Mouse (Mus musculus) thymus, adult 2 months (tissue): ENCODE measurements around the gene Arhgef7. TPM values are rescaled to one million over a fixed set of nuclear protein-coding genes. Genes with fewer than 3 reads are reported as not detected.

ENCODE experiments used
- DNase-seq: peaks from one replicate; pipeline ENCODE4 v3.0.0; 2021
- H3K27ac ChIP-seq: fragments of 200-500 bp; 2 replicates; pipeline ENCODE4 v1.5.1; 2012; ENCODE audit warnings: low read length, control low read depth; ENCODE audit not compliant: control insufficient read depth, insufficient read depth
- H3K27me3 ChIP-seq: fragments of 200-500 bp; 2 replicates; pipeline ENCODE4 v1.6.1; 2012; ENCODE audit warnings: mild to moderate bottlenecking, low read length, moderate library complexity, mixed read lengths; ENCODE audit not compliant: control insufficient read depth, insufficient read depth
- H3K36me3 ChIP-seq: fragments of 200-500 bp; 2 replicates; pipeline ENCODE4 v1.6.1; 2012; ENCODE audit warnings: mild to moderate bottlenecking, low read length, moderate library complexity; ENCODE audit not compliant: control insufficient read depth, insufficient read depth
- H3K4me1 ChIP-seq: fragments of 200-500 bp; replicated peaks from 2 replicates; pipeline ENCODE4 v1.6.1; 2012; ENCODE audit warnings: low read length; ENCODE audit not compliant: control insufficient read depth, insufficient read depth
- H3K4me3 ChIP-seq: fragments of 200-500 bp; 2 replicates; pipeline ENCODE4 v1.5.1; 2012; ENCODE audit warnings: mild to moderate bottlenecking, low read length, control low read depth, moderate library complexity; ENCODE audit not compliant: control insufficient read depth, insufficient read depth
- CTCF ChIP-seq: fragments of 200-500 bp; IDR thresholded peaks from 2 replicates; pipeline ENCODE4 v1.5.1; 2012; ENCODE audit warnings: mild to moderate bottlenecking, control low read depth, low read length, moderate library complexity, borderline replicate concordance; ENCODE audit not compliant: control insufficient read depth, poor library complexity, insufficient read depth; ENCODE audit errors: extremely low read depth
- POLR2A ChIP-seq: fragments of 200-500 bp; IDR thresholded peaks from 2 replicates; pipeline ENCODE4 v1.6.1; 2012; ENCODE audit warnings: mild to moderate bottlenecking, low read length, control low read depth, moderate library complexity; ENCODE audit not compliant: control insufficient read depth, poor library complexity, insufficient read depth; ENCODE audit errors: extremely low read depth
- WGBS: fragments of 180-500 bp; shearing (Covaris S2); methylation state at CpG from one replicate; pipeline ENCODE4 v1.1.7; 2018; 5-methylcytosine and 5-hydroxymethylcytosine counted together
- polyA plus RNA-seq: library from polyadenylated mRNA; depleted of rRNA; stranded (reverse); fragments of >200 nt; gene quantifications from 2 replicates; pipeline ENCODE4 v1.2.3, GENCODE M21; 2012

The Arhgef7 gene
- polyA plus RNA-seq, 1 experiment = 36.1 TPM

DNA sequence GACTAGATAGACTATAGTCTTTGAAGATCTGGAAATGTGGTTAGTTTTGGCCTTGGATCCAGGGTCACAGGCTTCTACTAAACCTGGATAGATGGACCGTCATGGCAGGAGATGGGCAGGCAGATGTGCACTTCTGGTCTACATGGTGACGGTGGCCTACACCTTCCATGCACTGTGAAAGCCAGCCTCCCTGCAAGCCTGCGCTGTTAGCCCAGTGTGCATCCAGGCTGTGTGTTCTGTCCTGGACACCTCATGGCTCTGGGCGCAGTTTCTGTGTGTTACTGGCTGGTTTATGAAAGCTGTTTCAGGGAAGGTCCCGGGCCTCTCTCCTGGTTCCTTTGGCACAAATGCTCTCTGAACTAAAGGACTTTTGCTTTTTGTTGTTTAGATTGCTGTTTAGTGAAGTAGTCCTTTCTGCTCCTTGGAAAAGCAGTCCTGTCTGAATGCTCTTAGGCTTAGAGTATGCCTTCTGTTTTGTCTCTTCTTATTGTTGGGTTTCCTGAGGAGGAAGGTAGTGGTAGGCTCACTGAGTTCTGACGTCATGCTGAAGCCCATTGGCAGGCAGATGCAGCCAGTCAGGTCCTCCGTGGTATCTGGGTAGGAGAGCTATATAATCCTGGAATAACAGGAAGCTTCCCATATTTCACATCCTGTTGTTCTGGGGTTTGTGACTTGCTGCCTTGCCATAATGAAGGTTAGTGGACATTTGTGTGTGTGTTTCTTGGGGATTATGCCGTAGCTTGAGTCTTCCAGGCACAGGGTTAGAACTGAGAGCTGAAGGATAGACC is 51.3 kb downstream of the Arhgef7 start:
- TF ChIP-seq POLR2A = no peak
- no peak for TF ChIP-seq CTCF
- no peak overlapping the region for H3K27ac ChIP-seq
- H3K27me3 ChIP-seq = no peaks in the 10 kb centered on the region
- H3K4me1 ChIP-seq = peaks cover 13% of the 10 kb centered on the region
- H3K36me3 ChIP-seq = peaks cover 7% of the 10 kb centered on the region; the same call in 1 of the 2 replicates
- WGBS = 81% methylated on average over 8 of the region's 8 CpGs
- H3K4me3 ChIP-seq = no peak overlapping the region
- DNase-seq = no peak

DNA sequence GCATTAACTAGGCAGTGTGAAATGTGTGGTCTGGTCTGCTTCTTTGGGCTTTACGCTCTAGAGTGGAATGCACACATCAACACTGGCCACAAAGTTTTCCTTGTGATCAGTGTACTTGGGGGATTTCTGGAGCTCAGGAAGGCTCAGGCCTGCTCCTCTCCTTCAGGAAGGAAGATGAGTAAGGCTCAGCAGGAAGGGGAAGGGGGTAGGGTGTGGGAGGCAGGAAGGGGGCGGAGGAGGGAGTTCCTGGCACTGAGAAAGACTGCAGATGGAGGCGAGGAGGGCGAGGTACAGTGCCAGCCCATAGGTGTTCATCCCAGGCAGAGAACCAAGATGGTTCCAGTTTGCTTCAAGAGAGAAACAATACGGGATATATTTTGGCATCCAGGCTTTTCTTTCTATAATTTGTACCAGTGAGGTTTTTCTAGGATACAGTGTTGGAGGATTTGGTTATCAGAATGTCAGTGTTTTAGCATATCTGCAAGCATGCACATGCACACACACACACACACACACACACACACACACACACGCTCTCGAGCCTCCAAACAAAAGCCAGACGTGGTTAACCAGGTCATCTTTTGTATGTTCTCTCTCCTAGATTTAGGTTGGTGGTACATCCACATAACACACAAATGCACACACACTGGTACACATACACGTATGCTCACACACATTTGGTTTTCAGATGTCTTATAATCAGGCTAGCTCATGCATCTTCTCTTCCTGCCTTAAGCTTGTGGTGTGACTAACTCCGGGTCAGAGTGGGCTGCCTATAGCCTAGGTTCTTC is 52.5 kb downstream of the Arhgef7 start:
- DNase-seq = no peak
- TF ChIP-seq POLR2A = no peak
- TF ChIP-seq CTCF = no peak
- Histone ChIP-seq H3K4me3 (no peak overlapping the region), H3K27ac (no peak overlapping the region), H3K36me3 (peaks cover 7% of the 10 kb centered on the region; the same call in 1 of the 2 replicates), H3K4me1 (peaks cover 12% of the 10 kb centered on the region), H3K27me3 (no peaks in the 10 kb centered on the region)
- 69% methylated on average over 10 of the region's 10 CpGs for WGBS

DNA sequence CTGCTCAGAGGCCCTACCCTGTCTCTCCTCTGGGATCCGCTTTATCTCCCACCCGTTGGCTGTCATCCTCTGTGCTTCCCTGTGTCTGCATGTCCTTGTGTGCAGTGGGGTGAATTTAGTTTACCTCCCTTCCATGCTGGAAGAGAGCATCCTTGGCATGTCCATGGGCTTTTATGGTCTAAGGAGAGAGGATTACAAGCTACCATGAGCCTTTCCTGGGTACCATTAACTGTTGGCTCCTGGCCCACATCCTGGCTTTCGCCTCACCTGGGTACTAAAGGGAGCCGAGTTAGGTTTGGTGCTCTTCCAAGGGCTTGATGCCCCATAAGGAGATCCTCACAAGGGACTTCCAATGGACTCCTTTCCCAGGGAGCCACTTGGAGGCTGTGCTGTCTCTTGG is 53.1 kb downstream of the Arhgef7 start:
- no peak for DNase-seq
- H3K36me3 ChIP-seq = peaks cover 9% of the 10 kb centered on the region; the same call in 1 of the 2 replicates
- no peak overlapping the region for H3K4me3 ChIP-seq
- TF ChIP-seq CTCF (no peak), POLR2A (no peak)
- 94% methylated on average over 4 of the region's 4 CpGs for WGBS
- peaks cover 9% of the 10 kb centered on the region for H3K4me1 ChIP-seq
- no peaks in the 10 kb centered on the region for H3K27me3 ChIP-seq
- H3K27ac ChIP-seq = no peak overlapping the region

DNA sequence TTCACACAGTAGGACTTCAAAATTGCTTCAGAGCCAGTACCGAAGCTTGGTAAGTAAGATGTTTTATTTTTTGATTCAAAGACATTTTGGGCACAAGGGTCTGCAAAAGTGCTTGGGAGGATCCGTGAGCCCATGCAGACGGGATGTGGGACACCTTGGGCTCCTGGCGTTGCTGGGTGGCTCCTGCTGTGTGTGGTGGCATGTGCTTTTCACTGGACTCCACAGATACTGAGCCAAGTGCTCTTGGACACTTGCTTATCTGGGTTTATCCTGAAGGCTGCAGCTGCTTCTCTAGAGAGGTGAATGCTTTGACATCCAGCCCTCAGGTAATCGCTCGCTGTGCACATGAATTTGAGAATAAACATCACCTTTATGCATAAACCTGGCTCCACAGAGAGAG is 55.1 kb downstream of the Arhgef7 start:
- WGBS = 96% methylated on average over 6 of the region's 6 CpGs
- H3K36me3 ChIP-seq = peaks cover 14% of the 10 kb centered on the region

DNA sequence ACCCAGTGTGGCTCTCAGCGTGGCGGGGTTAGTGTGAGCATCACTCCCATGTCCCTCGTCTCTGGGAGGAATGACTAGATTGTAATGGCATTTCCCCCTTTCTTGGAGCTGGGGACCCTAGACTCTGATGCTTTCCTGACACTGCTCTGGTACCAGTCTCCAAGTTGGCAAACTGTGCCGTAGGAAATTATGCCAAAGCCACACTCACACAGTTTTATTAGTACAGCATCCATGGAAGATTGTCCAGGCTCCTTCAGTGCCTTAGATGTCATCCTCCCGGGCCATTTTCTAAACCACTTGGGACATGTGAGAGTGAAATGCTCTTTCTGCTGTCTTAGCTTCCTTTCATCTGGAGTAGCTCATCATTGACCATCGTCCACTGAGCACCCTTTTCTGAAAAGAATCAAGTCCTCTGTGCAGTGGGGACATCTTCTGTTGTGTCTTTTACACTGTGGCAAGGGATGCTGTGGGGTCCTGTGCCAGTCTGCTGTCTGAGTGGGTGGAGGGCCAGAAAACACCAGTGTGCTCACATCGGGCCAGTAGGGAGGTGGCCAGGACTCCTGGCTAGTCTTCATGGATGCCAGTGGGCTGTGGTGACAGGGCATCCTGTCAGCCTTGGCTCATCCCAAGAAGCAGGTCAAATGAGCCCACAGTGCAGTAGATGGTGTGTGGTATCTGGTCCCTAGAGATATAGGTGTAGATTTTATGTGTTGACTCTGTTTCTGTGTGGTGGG is 56.5 kb downstream of the Arhgef7 start:
- 95% methylated on average over 7 of the region's 7 CpGs for WGBS
- Histone ChIP-seq H3K27me3 (no peaks in the 10 kb centered on the region), H3K27ac (no peak overlapping the region), H3K4me3 (no peak overlapping the region), H3K36me3 (peaks cover 14% of the 10 kb centered on the region), H3K4me1 (peaks cover 8% of the 10 kb centered on the region)
- DNase-seq = no peak
- TF ChIP-seq POLR2A (no peak), CTCF (no peak)

More for the DNA sequence above, 55.1 kb downstream of the Arhgef7 start:
- Histone ChIP-seq H3K27me3 (no peaks in the 10 kb centered on the region), H3K4me1 (peaks cover 9% of the 10 kb centered on the region), H3K4me3 (no peak overlapping the region), H3K27ac (no peak overlapping the region)
- DNase-seq = no peak
- no peak for TF ChIP-seq CTCF
- TF ChIP-seq POLR2A = no peak

DNA sequence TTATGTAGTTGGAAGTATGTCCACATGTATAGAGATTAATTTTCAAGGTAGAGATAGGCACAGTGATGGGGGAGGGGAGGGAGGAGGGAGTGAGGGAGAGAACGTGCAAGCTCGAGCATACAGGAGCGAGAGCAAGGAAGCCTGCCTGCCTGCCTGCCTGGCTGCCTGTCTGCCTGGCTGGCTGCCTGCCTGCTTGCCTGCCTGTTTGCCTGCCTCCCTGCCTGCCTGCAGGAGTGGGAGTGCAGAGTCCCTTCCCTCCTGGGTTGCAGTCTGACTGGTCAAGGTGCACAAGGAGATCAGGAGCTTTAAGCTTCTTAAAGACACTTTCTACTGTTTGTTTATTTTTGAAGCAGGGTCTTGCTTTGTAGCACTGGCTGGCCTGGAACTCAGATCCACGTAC is 57.6 kb downstream of the Arhgef7 start:
- Histone ChIP-seq H3K4me1 (no peaks in the 10 kb centered on the region), H3K27ac (no peak overlapping the region), H3K36me3 (peaks cover 14% of the 10 kb centered on the region), H3K4me3 (no peak overlapping the region), H3K27me3 (no peaks in the 10 kb centered on the region)
- TF ChIP-seq CTCF = no peak
- TF ChIP-seq POLR2A = no peak
- 97% methylated on average over 4 of the region's 4 CpGs for WGBS
- DNase-seq = no peak
